Mouse (Mus musculus) cerebellum, adult 9-11 months (tissue): ENCODE measurements around the gene Tas2r120.
"Not testable (repeated sequence)": the region's sequence is repeated elsewhere in the genome, so short reads cannot be mapped to it uniquely, and the experiment has no call there.

Experiments
- DNase-seq: peaks from one replicate; pipeline ENCODE4 v3.0.0; 2022

Gene Tas2r120

GRCm38 (mm10) chr6:132656653-132657052, at the start of gene Tas2r120:
Tas2r120 (plus strand) TSS chr6:132656953.
- no peak for DNase-seq

GRCm38 (mm10) chr6:132649399-132649798, 7.4 kb upstream of the Tas2r120 start:
- no peak for DNase-seq

GRCm38 (mm10) chr6:132651426-132651825, 5.3 kb upstream of the Tas2r120 start, which contains the start of gene A630073D07Rik:
A630073D07Rik (minus strand) TSS chr6:132651526.
- no peak for DNase-seq

GRCm38 (mm10) chr6:132691596-132691995, 34.8 kb downstream of the Tas2r120 start:
- not testable (repeated sequence) for DNase-seq

- no peak for DNase-seq
These were observed 44.2 kb downstream of the Tas2r120 start, which contains the start of gene Tas2r121 for GRCm38 (mm10) chr6:132700907-132701306. Tas2r121 (minus strand) TSS chr6:132701007.
